8 mouse cellular contexts compared by ENCODE assay signal in the genomic region with DNA sequence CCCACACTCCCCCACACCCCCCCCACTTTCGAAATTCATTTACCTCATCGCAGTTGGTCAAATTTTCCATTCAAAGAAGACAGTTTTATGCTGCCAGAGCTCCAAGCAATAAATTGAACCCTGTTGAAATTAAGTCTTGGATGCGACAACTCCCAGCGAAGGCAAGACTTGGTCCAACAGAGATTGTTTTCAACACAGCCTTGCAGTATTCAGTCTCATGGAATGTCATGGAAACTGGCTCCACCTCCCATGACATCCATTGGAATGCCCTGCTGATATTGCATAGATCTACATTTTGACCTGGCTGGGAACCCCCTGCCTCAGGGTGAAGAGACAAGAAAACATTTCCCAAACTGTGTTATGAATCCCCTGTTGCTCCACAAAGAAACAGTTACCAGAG. TPM values are rescaled to one million over a fixed set of nuclear protein-coding genes. Genes with fewer than 3 reads are reported as not detected.
DNase-seq lines count a peak whose midpoint lies in the region; ATAC-seq lines count a peak whose summit lies in the region.

Gene Man1a (minus strand): TSS at position 190 of the 400 bp plus-strand sequence.

- intact Hi-C loops in heart, postnatal 10 days (cut with DNase I): loop anchor here (5.0 kb wide), 1 partner anchor 214 kb away; no protein-coding TSS in a partner anchor
- intact Hi-C loops in left cerebral cortex, postnatal 10 days (cut with DNase I): loop anchor here (10.0 kb wide), 2 partner anchors 212 to 478 kb away; no protein-coding TSS in a partner anchor

- peak; percentile 52 for DNase-seq in CD4-positive, CD25-positive, alpha-beta regulatory T cell, adult 2 months (ENCODE audit: low read depth, low spot score)
- DNase-seq in ZHBTc4 (ENCODE audit: low read depth, low spot score): peak; percentile 30
- peak; percentile 25 to 37 for DNase-seq in heart, postnatal 10 days
- DNase-seq in left cerebral cortex, postnatal 10 days (ENCODE audit: extremely low spot score in 1 of 2, low spot score in 2 of 2): no peak
- DNase-seq in urinary bladder, postnatal 25 days (ENCODE audit: low spot score): peak; percentile 25
- no peak for DNase-seq in natural killer cell, adult 2 months (ENCODE audit: low spot score in 2 of 2)

- ATAC-seq in erythroid progenitor cell, adult 5-6 weeks (replicated peaks; ENCODE audit: low FRiP score, poor library complexity, severe bottlenecking): no peak
- no peak for ATAC-seq in megakaryocyte-erythroid progenitor cell, adult 5-6 weeks (replicated peaks; ENCODE audit: low FRiP score, low TSS enrichment, poor library complexity, severe bottlenecking)

RNA-seq across cellular contexts. Expression of gene Man1a, which starts in this region (rescaled TPM):
- total RNA-seq in erythroid progenitor cell, adult 5-6 weeks (2015; ENCODE audit: low replicate concordance): 86.9 and 121 TPM in 2 replicates
- total RNA-seq in erythroid progenitor cell, adult 5-6 weeks (2017; ENCODE audit: low replicate concordance): 92.8 and 112 TPM in 2 replicates
- 10 to 100 TPM; 25.7 to 28.1 TPM for total RNA-seq in heart, postnatal 10 days (2021)
- total RNA-seq in left cerebral cortex, postnatal 10 days (2021): 10 to 100 TPM; 21.7 to 23.8 TPM
- 16.0 and 16.1 TPM in 2 replicates for total RNA-seq in megakaryocyte-erythroid progenitor cell, adult 5-6 weeks (2014; fragmentation: Nextera tagmentation)
- total RNA-seq in megakaryocyte-erythroid progenitor cell, adult 5-6 weeks (2017): 21.8 and 23.7 TPM in 2 replicates

Comparison
In these comparisons a context has a peak if more than half of its experiments do, and no peak if none do; other contexts are left out.
1. DNase-seq: peak in CD4-positive, CD25-positive, alpha-beta regulatory T cell, adult 2 months (single experiment), ZHBTc4 (single experiment), heart, postnatal 10 days (2 of 2) and urinary bladder, postnatal 25 days (single experiment); none in left cerebral cortex, postnatal 10 days (0 of 2) and natural killer cell, adult 2 months (0 of 2).